Mouse (Mus musculus) heart, embryonic 13.5 days (tissue): ENCODE results near the gene Itgbl1. TPM values are rescaled to one million over a fixed set of nuclear protein-coding genes. Genes with fewer than 3 reads are reported as not detected.
"Not testable (repeated sequence)": the region's sequence is repeated elsewhere in the genome, so short reads cannot be mapped to it uniquely, and the experiment has no call there.

Experiments
- ATAC-seq: fragments of 200-750 bp; cut with Nextera tagmentation; 2 replicates; pipeline ENCODE4 v1.8.0; 2017; ENCODE audit warnings: moderate TSS enrichment; ENCODE audit not compliant: insufficient number of reproducible peaks, low FRiP score, low TSS enrichment; ENCODE audit errors: extremely low read depth
- H3K27ac ChIP-seq: fragments of 300-500 bp; sonication (generic); replicated peaks from 2 replicates; pipeline ENCODE4 v1.5.1; 2015; ENCODE audit warnings: moderate library complexity, mild to moderate bottlenecking, inconsistent platforms
- H3K27me3 ChIP-seq: fragments of 300-500 bp; sonication (generic); replicated peaks from 2 replicates; pipeline ENCODE4 v1.6.1; 2015; ENCODE audit warnings: mild to moderate bottlenecking, inconsistent platforms
- H3K36me3 ChIP-seq: fragments of 300-500 bp; sonication (generic); 2 replicates; pipeline ENCODE4 v1.6.1; 2015; ENCODE audit warnings: mild to moderate bottlenecking, inconsistent platforms
- H3K4me1 ChIP-seq: fragments of 300-500 bp; sonication (generic); 2 replicates; pipeline ENCODE4 v1.6.1; 2015; ENCODE audit warnings: inconsistent platforms
- H3K4me2 ChIP-seq: fragments of 300-500 bp; sonication (generic); 2 replicates; pipeline ENCODE4 v1.6.1; 2015; ENCODE audit warnings: inconsistent platforms, mild to moderate bottlenecking, moderate library complexity
- H3K4me3 ChIP-seq: fragments of 300-500 bp; sonication (generic); 2 replicates; pipeline ENCODE4 v1.5.1; 2015; ENCODE audit warnings: moderate library complexity, mild to moderate bottlenecking, inconsistent platforms
- H3K9ac ChIP-seq: fragments of 300-500 bp; sonication (generic); 2 replicates; pipeline ENCODE4 v1.6.1; 2015; ENCODE audit warnings: inconsistent platforms, mild to moderate bottlenecking, moderate library complexity
- H3K9me3 ChIP-seq: fragments of 300-500 bp; sonication (generic); 2 replicates; pipeline ENCODE4 v1.6.1; 2016; ENCODE audit warnings: inconsistent platforms
- WGBS: fragments of 180-500 bp; shearing (Covaris S2); methylation state at CpG from one replicate; pipeline ENCODE4 v1.1.7; 2015; ENCODE audit warnings: mixed read lengths; 5-methylcytosine and 5-hydroxymethylcytosine counted together
- polyA plus RNA-seq: library from polyadenylated mRNA; unstranded; fragments of >200 nt; fragmentation: Nextera tagmentation; extraction: Ambion mirVana; gene quantifications from 2 replicates; pipeline ENCODE4 v1.2.1, GENCODE M21; 2015

Gene Itgbl1
- 0.66 and 0.85 TPM in 2 replicates for polyA plus RNA-seq

- Histone ChIP-seq H3K27ac (peak within 1 kb of the TSS; percentile 54; the same call in 1 of the 2 replicates), H3K36me3 (no peaks in the 10 kb centered on the region), H3K4me1 (peaks cover 16% of the 10 kb centered on the region), H3K27me3 (no peaks in the 10 kb centered on the region), H3K9ac (no peak within 1 kb of the TSS), H3K4me3 (no peak within 1 kb of the TSS), H3K4me2 (peak within 1 kb of the TSS; percentile 20; the same call in 1 of the 2 replicates), H3K9me3 (no peaks in the 10 kb centered on the region)
- no peak for ATAC-seq
- 38% methylated on average over 7 of the region's 7 CpGs for WGBS
Observed at GRCm38 (mm10) chr14:123659921-123660385, at the start of gene Itgbl1. Itgbl1 (plus strand) TSS chr14:123659971.

DNA sequence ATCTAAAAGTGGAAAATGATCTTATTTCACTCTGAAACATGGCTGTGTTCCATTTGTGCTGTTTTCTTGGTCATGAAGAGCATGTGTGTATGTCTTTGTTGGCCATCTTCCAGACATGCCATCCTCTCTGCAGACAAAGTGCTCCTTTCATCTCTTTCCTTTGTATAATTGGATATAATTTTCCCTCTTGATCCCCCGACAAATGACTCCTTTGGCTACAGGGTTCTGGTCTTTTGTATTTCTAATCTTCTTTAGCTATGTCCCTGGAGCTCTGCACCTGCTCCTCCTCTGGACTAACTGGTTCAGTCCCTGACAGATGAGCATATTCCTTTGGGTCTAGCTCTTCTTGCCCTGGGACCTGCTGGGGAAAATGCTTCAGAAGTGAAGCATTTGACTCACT lies 36.8 kb upstream of the Itgbl1 start:
- no peak overlapping the region for H3K27ac ChIP-seq
- H3K27me3 ChIP-seq: peaks cover 22% of the 10 kb centered on the region
- no peaks in the 10 kb centered on the region for H3K9me3 ChIP-seq
- ATAC-seq: no peak
- H3K36me3 ChIP-seq: no peaks in the 10 kb centered on the region
- H3K4me1 ChIP-seq: no peaks in the 10 kb centered on the region
- 40% methylated on average over 1 of the region's 1 CpGs for WGBS
- H3K4me2 ChIP-seq: no peak overlapping the region
- H3K9ac ChIP-seq: no peak overlapping the region
- H3K4me3 ChIP-seq: no peak overlapping the region

GRCm38 (mm10) chr14:123626501-123627179 lies 33.1 kb upstream of the Itgbl1 start, which contains the start of gene Nalcn:
Nalcn (minus strand) TSS chr14:123627144.
- H3K27me3 ChIP-seq: peaks cover 22% of the 10 kb centered on the region
- H3K9me3 ChIP-seq: no peaks in the 10 kb centered on the region
- H3K36me3 ChIP-seq: no peaks in the 10 kb centered on the region
- 1% methylated on average over 47 of the region's 47 CpGs for WGBS
- no peaks in the 10 kb centered on the region for H3K4me1 ChIP-seq
- H3K9ac ChIP-seq: peak within 1 kb of the TSS; percentile 57
- H3K4me3 ChIP-seq: peak within 1 kb of the TSS; percentile 59
- H3K4me2 ChIP-seq: peak within 1 kb of the TSS; percentile 75
- no peak; the same call in 1 of the 2 replicates for ATAC-seq
- H3K27ac ChIP-seq: no peak within 1 kb of the TSS

- no peak overlapping the region for H3K27ac ChIP-seq
- H3K36me3 ChIP-seq: no peaks in the 10 kb centered on the region
- no peaks in the 10 kb centered on the region for H3K9me3 ChIP-seq
- peak overlapping the region; percentile 75 for H3K4me2 ChIP-seq
- peaks cover 22% of the 10 kb centered on the region for H3K27me3 ChIP-seq
- H3K9ac ChIP-seq: peak overlapping the region; percentile 57; the same call in 1 of the 2 replicates
- peak overlapping the region; percentile 59 for H3K4me3 ChIP-seq
- no peaks in the 10 kb centered on the region for H3K4me1 ChIP-seq
- 54% methylated on average over 3 of the region's 3 CpGs for WGBS
- ATAC-seq: no peak
Observed at GRCm38 (mm10) chr14:123627180-123627562, 32.6 kb upstream of the Itgbl1 start.

GRCm38 (mm10) chr14:123661091-123661491 lies 1.3 kb downstream of the Itgbl1 start:
- 13% methylated on average over 20 of the region's 20 CpGs for WGBS
- Histone ChIP-seq H3K27ac (peak overlapping the region; percentile 54), H3K36me3 (no peaks in the 10 kb centered on the region), H3K4me1 (peaks cover 16% of the 10 kb centered on the region), H3K4me2 (peak overlapping the region; percentile 49), H3K9me3 (no peaks in the 10 kb centered on the region), H3K4me3 (no peak overlapping the region), H3K9ac (no peak overlapping the region), H3K27me3 (no peaks in the 10 kb centered on the region)
- peak; percentile 84 for ATAC-seq

- Histone ChIP-seq H3K4me1 (peaks cover 16% of the 10 kb centered on the region), H3K9ac (no peak overlapping the region), H3K36me3 (no peaks in the 10 kb centered on the region), H3K27ac (no peak overlapping the region), H3K4me3 (no peak overlapping the region), H3K27me3 (no peaks in the 10 kb centered on the region), H3K4me2 (no peak overlapping the region), H3K9me3 (no peaks in the 10 kb centered on the region)
- no peak for ATAC-seq
- 73% methylated on average over 1 of the region's 1 CpGs for WGBS
Observed at GRCm38 (mm10) chr14:123662386-123662785, 2.6 kb downstream of the Itgbl1 start.

- Histone ChIP-seq H3K27ac (no peak overlapping the region), H3K36me3 (no peaks in the 10 kb centered on the region), H3K4me3 (no peak overlapping the region), H3K4me1 (peaks cover 16% of the 10 kb centered on the region), H3K9me3 (no peaks in the 10 kb centered on the region), H3K9ac (no peak overlapping the region), H3K4me2 (no peak overlapping the region), H3K27me3 (no peaks in the 10 kb centered on the region)
- ATAC-seq: no peak
Observed at GRCm38 (mm10) chr14:123663206-123663605, 3.4 kb downstream of the Itgbl1 start.

- Histone ChIP-seq H3K27ac (no peak overlapping the region), H3K4me2 (no peak overlapping the region), H3K27me3 (no peaks in the 10 kb centered on the region), H3K4me1 (peaks cover 16% of the 10 kb centered on the region), H3K9ac (no peak overlapping the region), H3K4me3 (no peak overlapping the region), H3K36me3 (no peaks in the 10 kb centered on the region), H3K9me3 (no peaks in the 10 kb centered on the region)
- ATAC-seq: no peak
Observed at GRCm38 (mm10) chr14:123664451-123664850, 4.7 kb downstream of the Itgbl1 start.

- 69% methylated on average over 21 of the region's 21 CpGs for WGBS
- not testable (repeated sequence) for ATAC-seq, H3K4me2 ChIP-seq, H3K27me3 ChIP-seq, H3K9me3 ChIP-seq, H3K4me3 ChIP-seq, H3K27ac ChIP-seq, H3K4me1 ChIP-seq, H3K36me3 ChIP-seq, H3K9ac ChIP-seq
Observed at GRCm38 (mm10) chr14:123671076-123671475, 11.3 kb downstream of the Itgbl1 start.

DNA sequence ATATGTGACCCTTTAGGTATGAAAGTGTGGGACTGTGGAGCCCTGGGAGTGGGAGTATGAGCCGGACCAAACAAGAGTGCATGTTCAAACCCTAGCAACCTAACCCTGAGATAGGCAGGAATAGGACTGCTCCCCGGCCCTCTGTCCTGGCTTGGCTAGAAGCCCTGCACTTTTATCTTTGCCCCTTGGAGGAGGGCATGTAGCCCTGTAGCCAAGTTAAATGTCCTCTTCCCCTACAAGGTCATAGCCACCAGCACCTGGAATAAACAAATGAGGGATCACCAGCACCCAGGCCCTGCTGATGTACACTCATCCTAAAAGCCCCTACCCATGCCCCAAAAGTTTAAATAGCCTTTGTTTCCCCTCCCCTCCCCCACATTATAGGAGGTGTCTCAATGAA lies 18.3 kb downstream of the Itgbl1 start:
- Histone ChIP-seq H3K9me3 (no peaks in the 10 kb centered on the region), H3K27me3 (no peaks in the 10 kb centered on the region), H3K27ac (no peak overlapping the region), H3K4me2 (no peak overlapping the region), H3K4me3 (no peak overlapping the region), H3K9ac (no peak overlapping the region), H3K36me3 (no peaks in the 10 kb centered on the region), H3K4me1 (peaks cover 8% of the 10 kb centered on the region)
- 42% methylated on average over 2 of the region's 2 CpGs for WGBS
- no peak for ATAC-seq

DNA sequence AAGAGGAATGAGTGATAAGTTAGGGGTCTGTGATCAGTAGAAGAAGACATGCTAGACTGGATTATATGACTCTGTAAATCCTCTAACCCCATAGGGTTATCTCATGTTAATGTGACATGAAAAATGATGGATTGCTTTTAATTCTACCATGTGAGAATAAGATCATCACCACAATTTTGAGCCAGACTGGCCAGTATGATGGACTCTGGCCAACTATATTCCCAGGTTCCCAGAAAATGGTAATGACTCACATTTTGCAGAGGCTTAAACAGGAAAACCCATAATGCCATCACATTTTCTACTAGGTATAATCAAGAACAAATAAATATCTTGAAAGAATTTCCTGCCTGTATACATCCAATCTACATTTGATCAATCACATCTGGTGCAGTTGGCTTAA lies 55.0 kb downstream of the Itgbl1 start:
- Histone ChIP-seq H3K4me2 (no peak overlapping the region), H3K9me3 (no peaks in the 10 kb centered on the region), H3K27me3 (no peaks in the 10 kb centered on the region), H3K9ac (no peak overlapping the region), H3K36me3 (no peaks in the 10 kb centered on the region), H3K27ac (no peak overlapping the region), H3K4me1 (no peaks in the 10 kb centered on the region), H3K4me3 (no peak overlapping the region)
- ATAC-seq: no peak

GRCm38 (mm10) chr14:123742055-123742454 lies 82.3 kb downstream of the Itgbl1 start:
- H3K27ac ChIP-seq: no peak overlapping the region
- no peaks in the 10 kb centered on the region for H3K4me1 ChIP-seq
- H3K4me2 ChIP-seq: no peak overlapping the region
- no peaks in the 10 kb centered on the region for H3K27me3 ChIP-seq
- H3K9ac ChIP-seq: no peak overlapping the region
- 55% methylated on average over 1 of the region's 1 CpGs for WGBS
- H3K4me3 ChIP-seq: no peak overlapping the region
- no peaks in the 10 kb centered on the region for H3K9me3 ChIP-seq
- H3K36me3 ChIP-seq: no peaks in the 10 kb centered on the region
- no peak for ATAC-seq
